Mouse (Mus musculus) heart, adult 2 months (tissue): Measurements from ENCODE around the gene Slc25a1. TPM values are rescaled to one million over a fixed set of nuclear protein-coding genes. Genes with fewer than 3 reads are reported as not detected.

Experiments
- DNase-seq, 2 experiments: peaks; one replicate each; pipeline ENCODE4 v3.0.0; 2021
- H3K27ac ChIP-seq: fragments of 200-600 bp; 2 replicates; pipeline ENCODE4 v1.8.1; 2022
- H3K27me3 ChIP-seq: fragments of 200-500 bp; 2 replicates; pipeline ENCODE4 v1.6.1; 2012; ENCODE audit warnings: mild to moderate bottlenecking, low read length, inconsistent platforms, mixed read lengths; ENCODE audit not compliant: control insufficient read depth, insufficient read depth
- H3K36me3 ChIP-seq: fragments of 200-500 bp; 2 replicates; pipeline ENCODE4 v1.6.1; 2012; ENCODE audit warnings: low read length, inconsistent platforms; ENCODE audit not compliant: control insufficient read depth, insufficient read depth
- H3K4me1 ChIP-seq: fragments of 200-500 bp; 2 replicates; pipeline ENCODE4 v1.6.1; 2011; ENCODE audit warnings: low read length; ENCODE audit not compliant: control insufficient read depth, insufficient read depth
- H3K4me3 ChIP-seq: fragments of 200-600 bp; 2 replicates; pipeline ENCODE4 v1.8.1; 2022
- H3K79me2 ChIP-seq: fragments of 200-500 bp; replicated peaks from 2 replicates; pipeline ENCODE4 v1.6.1; 2012; ENCODE audit warnings: mild to moderate bottlenecking, inconsistent platforms, low read length, moderate library complexity, mixed read lengths; ENCODE audit not compliant: control insufficient read depth, insufficient read depth
- H3K9ac ChIP-seq: fragments of 200-500 bp; 2 replicates; pipeline ENCODE4 v1.6.1; 2012; ENCODE audit warnings: low read depth, mild to moderate bottlenecking, control low read depth, inconsistent platforms, low read length, mixed read lengths
- CTCF ChIP-seq: fragments of 200-600 bp; IDR thresholded peaks from 2 replicates; pipeline ENCODE4 v1.8.1; 2022; ENCODE audit warnings: antibody characterized with exemption, mild to moderate bottlenecking, moderate library complexity
- EP300 ChIP-seq: fragments of 200-500 bp; IDR thresholded peaks from 2 replicates; pipeline ENCODE4 v1.6.1; 2011; ENCODE audit warnings: low read depth, low read length, control low read depth; ENCODE audit not compliant: insufficient read depth
- POLR2A ChIP-seq: fragments of 200-500 bp; IDR thresholded peaks from 2 replicates; pipeline ENCODE4 v1.6.1; 2011; ENCODE audit warnings: mild to moderate bottlenecking, low read depth, low read length, control low read depth; ENCODE audit not compliant: insufficient read depth
- WGBS: fragments of 180-500 bp; shearing (Covaris S2); methylation state at CpG from one replicate; pipeline ENCODE4 v1.1.7; 2018; 5-methylcytosine and 5-hydroxymethylcytosine counted together
- intact Hi-C: fragments of 180-260 bp; cut with DNase I; formaldehyde crosslinking; loops from one replicate; pipeline ENCODE4 v1.15.1; 2025
- polyA plus RNA-seq: library from polyadenylated mRNA; depleted of rRNA; stranded (reverse); fragments of >200 nt; gene quantifications from 2 replicates; pipeline ENCODE4 v1.2.3, GENCODE M21; 2012
- total RNA-seq, 2 experiments: library from RNA; stranded (reverse); gene quantifications; 2 replicates each; pipeline ENCODE4 v1.2.3; 2021

Gene Slc25a1
- total and polyA plus RNA-seq, 3 experiments: 6.8 to 65.5 (median 7.3) TPM

GRCm38 (mm10) chr16:17949421-17949877, 21.4 kb upstream of the Slc25a1 start:
- Histone ChIP-seq H3K9ac (no peak overlapping the region), H3K27me3 (no peaks in the 10 kb centered on the region), H3K36me3 (no peaks in the 10 kb centered on the region), H3K27ac (no peak overlapping the region), H3K4me3 (no peak overlapping the region), H3K79me2 (no peaks in the 10 kb centered on the region), H3K4me1 (no peaks in the 10 kb centered on the region)
- intact Hi-C loops: no loop called here
- WGBS: 46% methylated on average over 2 of the region's 2 CpGs
- TF ChIP-seq CTCF (no peak), POLR2A (no peak), EP300 (no peak)
- no peak for DNase-seq

GRCm38 (mm10) chr16:17945081-17945831, 17.2 kb upstream of the Slc25a1 start:
- no peaks in the 10 kb centered on the region for H3K36me3 ChIP-seq
- H3K27me3 ChIP-seq: no peaks in the 10 kb centered on the region
- no peak overlapping the region for H3K4me3 ChIP-seq
- no peak for DNase-seq
- intact Hi-C loops: no loop called here
- TF ChIP-seq POLR2A (no peak), EP300 (no peak), CTCF (no peak)
- H3K9ac ChIP-seq: no peak overlapping the region
- no peaks in the 10 kb centered on the region for H3K4me1 ChIP-seq
- no peak overlapping the region for H3K27ac ChIP-seq
- 58% methylated on average over 7 of the region's 7 CpGs for WGBS
- H3K79me2 ChIP-seq: no peaks in the 10 kb centered on the region

- no peak for DNase-seq
- no peaks in the 10 kb centered on the region for H3K4me1 ChIP-seq
- no peaks in the 10 kb centered on the region for H3K27me3 ChIP-seq
- TF ChIP-seq EP300: no peak
- TF ChIP-seq CTCF: no peak
- TF ChIP-seq POLR2A: no peak
- H3K36me3 ChIP-seq: no peaks in the 10 kb centered on the region
- H3K27ac ChIP-seq: no peak overlapping the region
- H3K4me3 ChIP-seq: no peak overlapping the region
- WGBS: 65% methylated on average over 8 of the region's 8 CpGs
- intact Hi-C loops: no loop called here
- no peak overlapping the region for H3K9ac ChIP-seq
- no peaks in the 10 kb centered on the region for H3K79me2 ChIP-seq
These were observed 15.4 kb upstream of the Slc25a1 start for GRCm38 (mm10) chr16:17943466-17943865.

GRCm38 (mm10) chr16:17939255-17939751, 11.3 kb upstream of the Slc25a1 start:
- no peak overlapping the region for H3K4me3 ChIP-seq
- TF ChIP-seq POLR2A: no peak
- no peak for TF ChIP-seq EP300
- no peak for TF ChIP-seq CTCF
- no peak for DNase-seq
- intact Hi-C loops: loop anchor here (2.0 kb wide), 1 partner anchor 27 kb away; no protein-coding TSS in a partner anchor
- 29% methylated on average over 9 of the region's 9 CpGs for WGBS
- H3K9ac ChIP-seq: no peak overlapping the region
- H3K79me2 ChIP-seq: no peaks in the 10 kb centered on the region
- H3K36me3 ChIP-seq: no peaks in the 10 kb centered on the region
- no peaks in the 10 kb centered on the region for H3K27me3 ChIP-seq
- no peaks in the 10 kb centered on the region for H3K4me1 ChIP-seq
- no peak overlapping the region for H3K27ac ChIP-seq

- Histone ChIP-seq H3K79me2 (no peaks in the 10 kb centered on the region), H3K4me1 (no peaks in the 10 kb centered on the region), H3K27me3 (no peaks in the 10 kb centered on the region), H3K9ac (no peak overlapping the region), H3K4me3 (no peak overlapping the region), H3K36me3 (no peaks in the 10 kb centered on the region), H3K27ac (no peak overlapping the region)
- peak; percentile 89 for TF ChIP-seq CTCF
- no peak for TF ChIP-seq EP300
- WGBS: 8% methylated on average over 7 of the region's 7 CpGs
- intact Hi-C loops: loop anchor here (2.0 kb wide), 1 partner anchor 26 kb away; no protein-coding TSS in a partner anchor
- peak; percentile 63 to 71 for DNase-seq
These were observed 10.8 kb upstream of the Slc25a1 start for GRCm38 (mm10) chr16:17938821-17939220.

- no peak overlapping the region for H3K9ac ChIP-seq
- H3K4me1 ChIP-seq: no peaks in the 10 kb centered on the region
- DNase-seq: no peak
- H3K27ac ChIP-seq: no peak overlapping the region
- no peak overlapping the region for H3K4me3 ChIP-seq
- 42% methylated on average over 7 of the region's 7 CpGs for WGBS
- no peaks in the 10 kb centered on the region for H3K79me2 ChIP-seq
- intact Hi-C loops: loop anchor here (2.0 kb wide), 1 partner anchor 25 kb away; no protein-coding TSS in a partner anchor
- H3K36me3 ChIP-seq: no peaks in the 10 kb centered on the region
- no peaks in the 10 kb centered on the region for H3K27me3 ChIP-seq
- TF ChIP-seq EP300: no peak
- TF ChIP-seq CTCF: no peak
- TF ChIP-seq POLR2A: no peak
These were observed 10.2 kb upstream of the Slc25a1 start for GRCm38 (mm10) chr16:17938187-17938586.
